Comparison of ENCODE assay signal across 19 mouse cellular contexts in the genomic region with DNA sequence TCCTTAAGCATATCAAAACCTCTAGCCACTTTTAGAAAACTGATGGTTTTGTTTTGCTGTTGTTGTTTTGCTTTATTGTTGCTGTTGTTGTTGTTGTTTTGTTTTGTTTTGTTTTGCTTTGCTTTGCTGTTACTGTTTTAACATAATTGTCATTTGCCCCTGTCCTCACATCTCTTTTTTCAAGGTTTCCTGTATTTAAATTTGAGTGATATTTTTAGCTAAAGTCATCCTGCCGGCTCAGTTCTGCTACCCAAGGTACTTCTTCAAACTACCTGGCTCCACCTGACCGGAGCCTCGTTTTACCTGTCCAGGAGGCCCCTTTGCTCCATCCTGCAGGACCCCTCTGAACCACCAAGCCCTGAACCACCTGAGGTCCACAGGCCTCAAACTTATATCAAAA.
A peak's percentile ranks its signal among the peaks of the same experiment; 100 is the strongest.
DNase-seq lines count a peak whose midpoint lies in the region; TF ChIP-seq lines count a peak whose summit lies in the region.
"Had no signal": no experiment of that assay in that cellular context is flagged by ENCODE, and none has a peak within 500 bp of the region (broad histone marks: within the 10 kb centered on the region; RNA-seq: fewer than 3 reads in every experiment).

No protein-coding gene starts in this region.

- H3K4me3 ChIP-seq in CH12.LX (replicated peaks in 1 of 3; ENCODE audit: low read depth in 2 of 3, low read length in 2 of 3, poor library complexity in 1 of 3) = no peak overlapping the region
- H3K4me3 ChIP-seq: embryonic facial prominence, embryonic 10.5 days; embryonic facial prominence, embryonic 12.5 days; forebrain, embryonic 13.5 days; forebrain, embryonic 15.5 days had no signal

- no peak for TF ChIP-seq CTCF in CH12.LX (conservative IDR thresholded peaks at IDR 0.05 in 1 of 2, IDR thresholded peaks at IDR 0.05 in 1 of 2; ENCODE audit: low read depth in 2 of 2, low read length in 2 of 2)

- no peaks in the 10 kb centered on the region for H3K27me3 ChIP-seq in CH12.LX (replicated peaks)
- H3K27me3 ChIP-seq: embryonic facial prominence, embryonic 12.5 days; forebrain, embryonic 13.5 days; forebrain, embryonic 15.5 days had no signal

- no peak overlapping the region; the same call in 1 of the 2 replicates for H3K27ac ChIP-seq in CH12.LX (ENCODE audit: insufficient read depth, low read depth)
- H3K27ac ChIP-seq: embryonic facial prominence, embryonic 10.5 days; embryonic facial prominence, embryonic 12.5 days; forebrain, embryonic 13.5 days; forebrain, embryonic 15.5 days had no signal

- in situ Hi-C loops in CH12.LX (cut with MboI; ENCODE audit: low pct_ligation_motif_present, low pct_unique_long_range_greater_than_20kb, low sequenced_read_pairs) = no loop called here

- peaks cover 9 to 45% of the 10 kb centered on the region in 2 experiments for H3K4me1 ChIP-seq in CH12.LX (ENCODE audit: control insufficient read depth in 1 of 2, insufficient read depth in 2 of 2)
- H3K4me1 ChIP-seq: embryonic facial prominence, embryonic 10.5 days; embryonic facial prominence, embryonic 12.5 days; forebrain, embryonic 13.5 days; forebrain, embryonic 15.5 days had no signal

- dilution Hi-C loops in CH12.LX (cut with MboI; ENCODE audit: extremely low pct_ligation_motif_present, extremely low pct_unique_long_range_greater_than_20kb, low sequenced_read_pairs) = no loop called here

- no peak overlapping the region for H3K4me2 ChIP-seq in CH12.LX (ENCODE audit: insufficient read depth, low read depth, poor library complexity, severe bottlenecking)
- H3K4me2 ChIP-seq: embryonic facial prominence, embryonic 12.5 days; forebrain, embryonic 13.5 days; forebrain, embryonic 15.5 days had no signal

- H3K9ac ChIP-seq in CH12.LX (ENCODE audit: insufficient read depth, low read depth) = no peak overlapping the region; the same call in 1 of the 2 replicates
- H3K9ac ChIP-seq: embryonic facial prominence, embryonic 12.5 days; forebrain, embryonic 13.5 days; forebrain, embryonic 15.5 days had no signal

- H3K9me3 ChIP-seq in CH12.LX (replicated peaks; ENCODE audit: low read length) = no peaks in the 10 kb centered on the region
- H3K9me3 ChIP-seq: embryonic facial prominence, embryonic 10.5 days; embryonic facial prominence, embryonic 12.5 days; forebrain, embryonic 13.5 days; forebrain, embryonic 15.5 days had no signal

- no peaks in the 10 kb centered on the region for H3K36me3 ChIP-seq in CH12.LX (replicated peaks in 1 of 2; ENCODE audit: control insufficient read depth in 1 of 2, insufficient read depth in 1 of 2, low read length in 1 of 2)
- H3K36me3 ChIP-seq: embryonic facial prominence, embryonic 10.5 days; embryonic facial prominence, embryonic 12.5 days; forebrain, embryonic 15.5 days had no signal

- DNase-seq in heart, adult 11 months = peak; percentile 72
- DNase-seq in heart, adult 8-10 months (ENCODE audit: low spot score) = no peak
- DNase-seq in spleen, postnatal 36 days (ENCODE audit: low spot score in 2 of 2) = peak; percentile 19 to 21
- DNase-seq in spleen, postnatal 14 days (ENCODE audit: low spot score in 2 of 2) = no peak
- DNase-seq in CH12.LX (ENCODE audit: extremely low read depth) = no peak
- DNase-seq in left cerebral cortex, adult 9 months (ENCODE audit: low spot score in 2 of 2) = no peak
- no peak for DNase-seq in cerebellum, adult 11 months
- DNase-seq: adrenal gland, adult 2 months; adrenal gland, postnatal 10 days; adrenal gland, postnatal 25 days; cerebellum, adult 11-12 months; cerebellum, adult 2 months; cerebellum, adult 9-10 months; cerebellum, postnatal 10 days; cerebellum, postnatal 25 days had no signal

- TF ChIP-seq EP300 in CH12.LX (IDR thresholded peaks at IDR 0.05; ENCODE audit: low read length) = no peak; the same call in 1 of the 2 replicates

- TF ChIP-seq RAD21 in CH12.LX (IDR thresholded peaks at IDR 0.05; ENCODE audit: low read depth, low read length) = no peak

- H3K79me2 ChIP-seq in CH12.LX (replicated peaks; ENCODE audit: control insufficient read depth, extremely low read depth, insufficient read depth, poor library complexity, severe bottlenecking) = no peaks in the 10 kb centered on the region

- no peak for TF ChIP-seq POLR2A in CH12.LX (IDR thresholded peaks at IDR 0.05; ENCODE audit: low read depth, low read length)

TF ChIP-seq in CH12.LX, 34 proteins besides CTCF, POLR2A, EP300 and RAD21:
- TF ChIP-seq ZNF384 (IDR thresholded peaks at IDR 0.05; ENCODE audit: low read depth, low read length) (peak; percentile 54), JUND (conservative IDR thresholded peaks at IDR 0.05; ENCODE audit: low read depth, low read length) (no peak), PAX5 (IDR thresholded peaks at IDR 0.05; ENCODE audit: low read length) (no peak), ZKSCAN1 (IDR thresholded peaks at IDR 0.05; ENCODE audit: borderline replicate concordance, low read depth, low read length) (no peak), MEF2A (IDR thresholded peaks at IDR 0.05; ENCODE audit: borderline replicate concordance, low read depth, low read length) (peak; percentile 60; the same call in 1 of the 2 replicates), TCF12 (IDR thresholded peaks at IDR 0.05; ENCODE audit: low read depth, low read length) (no peak), TBP (conservative IDR thresholded peaks at IDR 0.05; ENCODE audit: low read depth, low read length) (no peak)

Comparison
In these comparisons a context has a peak if more than half of its experiments do, and no peak if none do; other contexts are left out.
1. DNase-seq: peak in heart, adult 11 months (single experiment) and spleen, postnatal 36 days (2 of 2); none in heart, adult 8-10 months (single experiment), spleen, postnatal 14 days (0 of 2), CH12.LX (single experiment), left cerebral cortex, adult 9 months (0 of 2) and cerebellum, adult 11 months (single experiment).